In the genomic region with DNA sequence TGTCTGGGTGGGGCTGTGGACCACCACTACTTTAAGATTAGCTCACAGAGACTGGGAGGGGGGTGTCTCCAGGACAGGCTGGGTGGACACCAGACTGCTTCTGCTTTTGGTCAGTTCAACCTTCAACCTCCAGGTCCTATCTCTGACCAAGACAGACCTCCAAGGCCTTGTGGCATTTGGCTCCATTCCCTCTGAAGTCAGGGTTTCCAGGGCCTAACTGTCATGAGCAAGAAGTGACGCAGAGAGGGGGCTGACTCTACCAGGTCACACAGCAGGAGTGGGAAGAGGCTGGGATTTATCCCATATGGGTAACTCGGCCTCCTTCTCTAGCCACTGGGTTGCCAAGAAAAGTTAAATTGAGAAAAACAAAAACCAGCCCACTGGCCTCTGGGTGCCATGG, we compare ENCODE assay signal across 9 mouse cellular contexts. TPM values are rescaled to one million over a fixed set of nuclear protein-coding genes. Genes with fewer than 3 reads are reported as not detected.
A peak's percentile ranks its signal among the peaks of the same experiment; 100 is the strongest.
DNase-seq lines count a peak whose midpoint lies in the region; ATAC-seq lines count a peak whose summit lies in the region.
"Had no signal": no experiment of that assay in that cellular context is flagged by ENCODE, and none has a peak within 500 bp of the region (broad histone marks: within the 10 kb centered on the region; RNA-seq: fewer than 3 reads in every experiment).

No protein-coding gene starts in this region.

- H3K36me3 ChIP-seq in kidney, embryonic 15.5 days = peaks cover 40% of the 10 kb centered on the region
- H3K36me3 ChIP-seq in embryonic facial prominence, embryonic 15.5 days = peaks cover 27% of the 10 kb centered on the region
- H3K36me3 ChIP-seq in limb, embryonic 10.5 days = peaks cover 33% of the 10 kb centered on the region
- H3K36me3 ChIP-seq in neural tube, embryonic 13.5 days = peaks cover 20% of the 10 kb centered on the region

- H3K9ac ChIP-seq in kidney, embryonic 15.5 days = 0 out of 2 replicates have a peak overlapping the region, but pooled peaks have one; percentile 7
- H3K9ac ChIP-seq in embryonic facial prominence, embryonic 15.5 days = no peak overlapping the region
- peak overlapping the region; percentile 91 for H3K9ac ChIP-seq in neural tube, embryonic 13.5 days

- no peaks in the 10 kb centered on the region for H3K9me3 ChIP-seq in kidney, embryonic 15.5 days (replicated peaks)
- no peaks in the 10 kb centered on the region for H3K9me3 ChIP-seq in embryonic facial prominence, embryonic 15.5 days (replicated peaks)
- H3K9me3 ChIP-seq in limb, embryonic 10.5 days (replicated peaks) = no peaks in the 10 kb centered on the region
- no peaks in the 10 kb centered on the region for H3K9me3 ChIP-seq in neural tube, embryonic 13.5 days

- DNase-seq in kidney, postnatal 14 days = no peak
- DNase-seq in limb, embryonic 10.5 days (ENCODE audit: low spot score) = no peak
- no peak for DNase-seq in adipocyte (ENCODE audit: low spot score)
- no peak for DNase-seq in Muller cell, postnatal 12 days (ENCODE audit: inconsistent ontology term)
- DNase-seq in spleen, postnatal 36 days (ENCODE audit: low spot score in 2 of 2) = no peak
- DNase-seq: left cerebral cortex, postnatal 4 days had no signal

- H3K4me1 ChIP-seq in kidney, embryonic 15.5 days = peaks cover 38% of the 10 kb centered on the region
- H3K4me1 ChIP-seq in embryonic facial prominence, embryonic 15.5 days = peaks cover 26% of the 10 kb centered on the region
- peaks cover 49% of the 10 kb centered on the region for H3K4me1 ChIP-seq in limb, embryonic 10.5 days
- peaks cover 77% of the 10 kb centered on the region for H3K4me1 ChIP-seq in neural tube, embryonic 13.5 days (replicated peaks)

- peak overlapping the region; percentile 77 for H3K4me3 ChIP-seq in kidney, embryonic 15.5 days (replicated peaks)
- H3K4me3 ChIP-seq in embryonic facial prominence, embryonic 15.5 days (replicated peaks) = no peak overlapping the region
- no peak overlapping the region for H3K4me3 ChIP-seq in limb, embryonic 10.5 days
- H3K4me3 ChIP-seq in neural tube, embryonic 13.5 days = peak overlapping the region; percentile 84

- no peaks in the 10 kb centered on the region for H3K27me3 ChIP-seq in kidney, embryonic 15.5 days
- no peaks in the 10 kb centered on the region for H3K27me3 ChIP-seq in embryonic facial prominence, embryonic 15.5 days
- no peaks in the 10 kb centered on the region for H3K27me3 ChIP-seq in limb, embryonic 10.5 days (ENCODE audit: low read depth, poor library complexity, severe bottlenecking)
- H3K27me3 ChIP-seq in neural tube, embryonic 13.5 days = no peaks in the 10 kb centered on the region

- 76% methylated on average over 2 of the region's 2 CpGs for WGBS in kidney, embryonic 15.5 days
- WGBS in embryonic facial prominence, embryonic 15.5 days = 83% methylated on average over 2 of the region's 2 CpGs
- 93% methylated on average over 2 of the region's 2 CpGs for WGBS in limb, embryonic 10.5 days
- 46% methylated on average over 2 of the region's 2 CpGs for WGBS in neural tube, embryonic 13.5 days

- H3K27ac ChIP-seq in kidney, embryonic 15.5 days = no peak overlapping the region
- no peak overlapping the region for H3K27ac ChIP-seq in embryonic facial prominence, embryonic 15.5 days (replicated peaks)
- H3K27ac ChIP-seq in limb, embryonic 10.5 days = peak overlapping the region; percentile 36; the same call in 1 of the 2 replicates
- peak overlapping the region; percentile 92 for H3K27ac ChIP-seq in neural tube, embryonic 13.5 days (replicated peaks)

- ATAC-seq in kidney, embryonic 15.5 days (replicated peaks; ENCODE audit: low FRiP score) = no peak
- ATAC-seq in embryonic facial prominence, embryonic 15.5 days (ENCODE audit: insufficient number of reproducible peaks, low FRiP score, low TSS enrichment, low read depth) = no peak
- no peak for ATAC-seq in neural tube, embryonic 13.5 days (ENCODE audit: low read depth)

- H3K4me2 ChIP-seq in kidney, embryonic 15.5 days = peak overlapping the region; percentile 85
- H3K4me2 ChIP-seq in embryonic facial prominence, embryonic 15.5 days (replicated peaks) = peak overlapping the region; percentile 96; the same call in 1 of the 2 replicates
- H3K4me2 ChIP-seq in neural tube, embryonic 13.5 days = peak overlapping the region; percentile 81

RNA-seq across cellular contexts. Expression of a gene that starts 2.4 kb away (rescaled TPM):
- 65.5 and 75.3 TPM in 2 replicates for polyA plus RNA-seq in kidney, embryonic 15.5 days (2015; fragmentation: Nextera tagmentation; extraction: Ambion mirVana)
- polyA plus RNA-seq in embryonic facial prominence, embryonic 15.5 days (2015; fragmentation: Nextera tagmentation; extraction: Ambion mirVana) = 52.1 and 56.6 TPM in 2 replicates
- polyA plus RNA-seq in limb, embryonic 10.5 days (2016; fragmentation: Nextera tagmentation; extraction: Ambion mirVana) = 44.7 and 45.0 TPM in 2 replicates
- 102 and 108 TPM in 2 replicates for polyA plus RNA-seq in neural tube, embryonic 13.5 days (2015; fragmentation: Nextera tagmentation; extraction: Ambion mirVana)

RNA-seq across cellular contexts. Expression of a gene that starts 15.3 kb away (rescaled TPM):
- 291 and 295 TPM in 2 replicates for polyA plus RNA-seq in kidney, embryonic 15.5 days (2015; fragmentation: Nextera tagmentation; extraction: Ambion mirVana)
- polyA plus RNA-seq in embryonic facial prominence, embryonic 15.5 days (2015; fragmentation: Nextera tagmentation; extraction: Ambion mirVana) = 243 and 244 TPM in 2 replicates
- 405 and 438 TPM in 2 replicates for polyA plus RNA-seq in limb, embryonic 10.5 days (2016; fragmentation: Nextera tagmentation; extraction: Ambion mirVana)
- 214 and 215 TPM in 2 replicates for polyA plus RNA-seq in neural tube, embryonic 13.5 days (2015; fragmentation: Nextera tagmentation; extraction: Ambion mirVana)

RNA-seq across cellular contexts. Expression of a gene that starts 25.5 kb away (rescaled TPM):
- polyA plus RNA-seq in kidney, embryonic 15.5 days (2015; fragmentation: Nextera tagmentation; extraction: Ambion mirVana) = 0.46 and 0.77 TPM in 2 replicates
- polyA plus RNA-seq in embryonic facial prominence, embryonic 15.5 days (2015; fragmentation: Nextera tagmentation; extraction: Ambion mirVana) = 0.16 TPM in 2 replicates
- not detected in 2 replicates for polyA plus RNA-seq in limb, embryonic 10.5 days (2016; fragmentation: Nextera tagmentation; extraction: Ambion mirVana)
- not detected in 2 replicates for polyA plus RNA-seq in neural tube, embryonic 13.5 days (2015; fragmentation: Nextera tagmentation; extraction: Ambion mirVana)

RNA-seq across cellular contexts. Expression of a gene that starts 41.0 kb away (rescaled TPM):
- 59.9 and 68.1 TPM in 2 replicates for polyA plus RNA-seq in kidney, embryonic 15.5 days (2015; fragmentation: Nextera tagmentation; extraction: Ambion mirVana)
- 97.7 and 99.6 TPM in 2 replicates for polyA plus RNA-seq in embryonic facial prominence, embryonic 15.5 days (2015; fragmentation: Nextera tagmentation; extraction: Ambion mirVana)
- polyA plus RNA-seq in limb, embryonic 10.5 days (2016; fragmentation: Nextera tagmentation; extraction: Ambion mirVana) = 69.0 and 80.6 TPM in 2 replicates
- 108 and 112 TPM in 2 replicates for polyA plus RNA-seq in neural tube, embryonic 13.5 days (2015; fragmentation: Nextera tagmentation; extraction: Ambion mirVana)

RNA-seq across cellular contexts. Expression of a gene that starts 41.8 kb away (rescaled TPM):
- polyA plus RNA-seq in kidney, embryonic 15.5 days (2015; fragmentation: Nextera tagmentation; extraction: Ambion mirVana) = 2.5 TPM in 2 replicates
- 2.9 and 4.0 TPM in 2 replicates for polyA plus RNA-seq in embryonic facial prominence, embryonic 15.5 days (2015; fragmentation: Nextera tagmentation; extraction: Ambion mirVana)
- polyA plus RNA-seq in limb, embryonic 10.5 days (2016; fragmentation: Nextera tagmentation; extraction: Ambion mirVana) = 0.38 and 0.64 TPM in 2 replicates
- polyA plus RNA-seq in neural tube, embryonic 13.5 days (2015; fragmentation: Nextera tagmentation; extraction: Ambion mirVana) = 1.5 and 1.8 TPM in 2 replicates

Comparison
In these comparisons a context has a peak if more than half of its experiments do, and no peak if none do; other contexts are left out.
1. H3K27ac ChIP-seq: peak in limb, embryonic 10.5 days (single experiment) and neural tube, embryonic 13.5 days (single experiment); none in kidney, embryonic 15.5 days (single experiment) and embryonic facial prominence, embryonic 15.5 days (single experiment).
2. H3K4me3 ChIP-seq: peak in kidney, embryonic 15.5 days (single experiment) and neural tube, embryonic 13.5 days (single experiment); none in embryonic facial prominence, embryonic 15.5 days (single experiment) and limb, embryonic 10.5 days (single experiment).
3. Peak in every context shown above with its lines, with median percentiles within 50 percentile points of each other: H3K4me2 ChIP-seq.